Mouse (Mus musculus) spleen, adult 2 months (tissue): ENCODE data around the gene Cfd.

Experiments
- CTCF ChIP-seq: fragments of 200-500 bp; IDR thresholded peaks from 2 replicates; pipeline ENCODE4 v1.5.1; 2011; ENCODE audit warnings: mild to moderate bottlenecking, inconsistent platforms; ENCODE audit not compliant: insufficient read depth, insufficient read length, insufficient replicate concordance; ENCODE audit errors: extremely low read depth
- POLR2A ChIP-seq: fragments of 200-500 bp; IDR thresholded peaks from 2 replicates; pipeline ENCODE4 v1.6.1; 2011; ENCODE audit warnings: low read depth, low read length, inconsistent platforms

DNA sequence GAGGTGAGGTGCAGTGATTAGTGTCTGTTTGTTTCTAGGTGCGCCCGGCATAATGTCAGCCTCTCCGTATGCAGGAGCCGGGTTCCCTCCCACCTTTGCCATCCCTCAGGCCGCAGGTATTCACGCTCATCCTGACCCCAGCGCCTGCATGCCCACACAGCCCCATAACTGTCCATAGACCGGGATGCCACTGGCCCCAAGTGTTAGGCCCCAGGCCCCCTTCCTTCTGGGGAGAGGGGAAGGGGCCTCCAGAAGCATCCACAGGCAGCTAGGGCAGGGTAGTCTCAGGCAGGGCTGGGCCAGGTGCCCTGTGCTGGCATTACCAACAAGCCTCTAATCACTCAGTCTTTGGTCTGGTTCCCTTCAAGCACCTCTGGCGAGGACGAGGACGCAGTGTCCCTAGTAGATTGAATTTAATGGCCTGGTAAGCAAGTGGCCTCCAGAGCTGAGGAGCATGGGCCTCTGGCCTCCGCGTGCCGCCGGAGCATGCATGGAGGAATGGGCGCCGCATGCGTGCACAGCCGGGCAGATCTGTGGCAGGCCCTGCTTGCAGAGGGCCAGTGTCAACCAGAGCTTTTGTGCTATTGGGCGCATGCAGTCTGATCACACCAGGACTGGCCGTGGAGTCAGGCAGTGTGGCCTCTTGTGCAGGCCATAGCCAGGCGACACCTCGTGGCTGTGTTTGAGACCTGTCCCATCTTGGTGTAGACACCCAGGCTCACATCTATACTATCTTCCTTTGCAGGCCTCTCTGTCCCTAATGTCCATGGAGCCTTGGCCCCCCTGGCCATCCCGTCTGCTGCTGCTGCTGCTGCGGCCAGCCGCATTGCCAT, 30.4 kb upstream of the Cfd start:
- no peak for TF ChIP-seq CTCF
- TF ChIP-seq POLR2A = no peak
